Mouse (Mus musculus) bone marrow, adult 2 months (tissue): Measurements from ENCODE around the gene Klk11.

Experiments
- CTCF ChIP-seq: fragments of 200-500 bp; IDR thresholded peaks from 2 replicates; pipeline ENCODE4 v1.5.1; 2011; ENCODE audit warnings: low read length, control low read depth; ENCODE audit not compliant: control insufficient read depth, insufficient read depth
- POLR2A ChIP-seq: fragments of 200-500 bp; IDR thresholded peaks from 2 replicates; pipeline ENCODE4 v1.6.1; 2011; ENCODE audit warnings: low read depth, mild to moderate bottlenecking, control low read depth, low read length, borderline replicate concordance; ENCODE audit not compliant: control insufficient read depth

- TF ChIP-seq POLR2A (no peak), CTCF (no peak)
Observed at GRCm38 (mm10) chr7:43769636-43770035, 4.8 kb upstream of the Klk11 start.
